Mouse (Mus musculus) embryonic facial prominence, embryonic 15.5 days (tissue): ENCODE results near the gene Arhgef6. TPM values are rescaled to one million over a fixed set of nuclear protein-coding genes. Genes with fewer than 3 reads are reported as not detected.

Source experiments
- ATAC-seq: fragments of 200-750 bp; cut with Nextera tagmentation; 2 replicates; pipeline ENCODE4 v1.8.0; 2017; ENCODE audit warnings: low read depth, moderate TSS enrichment; ENCODE audit not compliant: insufficient number of reproducible peaks, low FRiP score, low TSS enrichment
- H3K27ac ChIP-seq: fragments of 300-500 bp; sonication (generic); replicated peaks from 2 replicates; pipeline ENCODE4 v1.5.1; 2015; ENCODE audit warnings: mild to moderate bottlenecking, inconsistent platforms
- H3K27me3 ChIP-seq: fragments of 300-500 bp; sonication (generic); 2 replicates; pipeline ENCODE4 v1.6.1; 2015; ENCODE audit warnings: inconsistent platforms
- H3K36me3 ChIP-seq: fragments of 300-500 bp; sonication (generic); 2 replicates; pipeline ENCODE4 v1.6.1; 2015; ENCODE audit warnings: mild to moderate bottlenecking, inconsistent platforms
- H3K4me1 ChIP-seq: fragments of 300-500 bp; sonication (generic); 2 replicates; pipeline ENCODE4 v1.6.1; 2015; ENCODE audit warnings: inconsistent platforms
- H3K4me2 ChIP-seq: fragments of 300-500 bp; sonication (generic); replicated peaks from 2 replicates; pipeline ENCODE4 v1.6.1; 2015; ENCODE audit warnings: mild to moderate bottlenecking, inconsistent platforms
- H3K4me3 ChIP-seq: fragments of 300-500 bp; sonication (generic); replicated peaks from 2 replicates; pipeline ENCODE4 v1.5.1; 2015; ENCODE audit warnings: mild to moderate bottlenecking, inconsistent platforms
- H3K9ac ChIP-seq: fragments of 300-500 bp; sonication (generic); 2 replicates; pipeline ENCODE4 v1.6.1; 2015; ENCODE audit warnings: inconsistent platforms
- H3K9me3 ChIP-seq: fragments of 300-500 bp; sonication (generic); replicated peaks from 2 replicates; pipeline ENCODE4 v1.6.1; 2016; ENCODE audit warnings: inconsistent platforms
- WGBS: fragments of 180-500 bp; shearing (Covaris S2); methylation state at CpG from one replicate; pipeline ENCODE4 v1.1.7; 2015; 5-methylcytosine and 5-hydroxymethylcytosine counted together
- polyA plus RNA-seq: library from polyadenylated mRNA; unstranded; fragments of >200 nt; fragmentation: Nextera tagmentation; extraction: Ambion mirVana; gene quantifications from 2 replicates; pipeline ENCODE4 v1.2.1, GENCODE M21; 2015

Gene Arhgef6
- polyA plus RNA-seq, 1 experiment from 2014 or later: 16.2 TPM

GRCm38 (mm10) chrX:57233596-57233995 is 104.9 kb downstream of the Arhgef6 start:
- Histone ChIP-seq H3K4me2 (no peak overlapping the region), H3K27me3 (no peaks in the 10 kb centered on the region), H3K4me3 (no peak overlapping the region), H3K36me3 (no peaks in the 10 kb centered on the region), H3K9ac (no peak overlapping the region), H3K4me1 (no peaks in the 10 kb centered on the region), H3K27ac (no peak overlapping the region), H3K9me3 (no peaks in the 10 kb centered on the region)
- 60% methylated on average over 2 of the region's 2 CpGs for WGBS
- no peak for ATAC-seq

DNA sequence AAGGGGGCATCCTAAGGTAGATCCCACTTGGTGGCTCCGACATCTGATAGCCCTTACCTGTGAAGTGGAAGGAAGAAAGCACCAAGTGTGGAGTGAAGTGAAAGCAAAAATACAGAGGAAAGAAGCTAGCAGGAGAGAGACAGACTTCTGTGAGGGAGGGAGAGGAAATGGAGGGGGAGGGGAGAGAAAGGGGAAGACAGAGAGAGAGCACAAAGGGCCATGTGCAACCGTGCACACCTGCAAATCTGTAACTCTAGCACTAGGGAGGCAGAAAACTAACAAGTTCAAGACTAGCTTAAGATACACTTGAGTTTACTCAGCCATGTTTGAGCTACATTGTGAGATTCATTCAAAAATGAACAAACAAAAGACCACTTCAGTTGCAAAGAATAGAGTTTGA is 110.4 kb downstream of the Arhgef6 start:
- Histone ChIP-seq H3K27me3 (no peaks in the 10 kb centered on the region), H3K4me1 (no peaks in the 10 kb centered on the region), H3K27ac (no peak overlapping the region), H3K9me3 (no peaks in the 10 kb centered on the region), H3K4me2 (no peak overlapping the region), H3K4me3 (no peak overlapping the region), H3K9ac (no peak overlapping the region), H3K36me3 (no peaks in the 10 kb centered on the region)
- WGBS: 56% methylated on average over 2 of the region's 2 CpGs
- no peak for ATAC-seq

DNA sequence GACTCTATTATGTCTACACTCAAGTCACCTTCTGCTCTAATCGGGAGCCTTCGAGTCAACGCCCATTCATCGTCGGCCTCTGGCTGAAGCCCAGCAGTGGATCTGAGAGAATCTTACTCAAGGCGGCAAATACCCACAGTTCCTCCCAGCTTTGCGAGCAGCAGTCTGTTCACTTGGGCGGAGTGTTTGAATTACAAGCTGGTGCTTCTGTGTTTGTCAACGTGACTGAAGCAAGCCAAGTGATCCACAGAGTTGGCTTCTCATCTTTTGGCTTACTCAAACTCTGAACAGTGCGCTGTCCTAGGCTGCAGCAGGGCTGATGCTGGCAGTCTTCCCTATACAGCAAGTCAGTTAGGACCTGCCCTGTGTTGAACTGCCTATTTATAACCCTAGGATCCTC is 115.2 kb downstream of the Arhgef6 start:
- Histone ChIP-seq H3K4me1 (no peaks in the 10 kb centered on the region), H3K9me3 (no peaks in the 10 kb centered on the region), H3K4me3 (no peak overlapping the region), H3K27ac (no peak overlapping the region), H3K27me3 (no peaks in the 10 kb centered on the region), H3K36me3 (no peaks in the 10 kb centered on the region), H3K9ac (no peak overlapping the region), H3K4me2 (no peak overlapping the region)
- no peak for ATAC-seq
- 74% methylated on average over 10 of the region's 10 CpGs for WGBS

GRCm38 (mm10) chrX:57221881-57222280 is 116.6 kb downstream of the Arhgef6 start:
- H3K4me1 ChIP-seq: no peaks in the 10 kb centered on the region
- H3K27ac ChIP-seq: no peak overlapping the region
- H3K4me3 ChIP-seq: no peak overlapping the region
- no peaks in the 10 kb centered on the region for H3K36me3 ChIP-seq
- no peaks in the 10 kb centered on the region for H3K27me3 ChIP-seq
- H3K4me2 ChIP-seq: no peak overlapping the region
- ATAC-seq: no peak
- no peaks in the 10 kb centered on the region for H3K9me3 ChIP-seq
- 83% methylated on average over 3 of the region's 3 CpGs for WGBS
- no peak overlapping the region for H3K9ac ChIP-seq

GRCm38 (mm10) chrX:57219563-57219962 is 119.0 kb downstream of the Arhgef6 start:
- H3K4me1 ChIP-seq: no peaks in the 10 kb centered on the region
- H3K4me2 ChIP-seq: no peak overlapping the region
- no peaks in the 10 kb centered on the region for H3K9me3 ChIP-seq
- H3K36me3 ChIP-seq: no peaks in the 10 kb centered on the region
- no peak overlapping the region for H3K27ac ChIP-seq
- H3K27me3 ChIP-seq: no peaks in the 10 kb centered on the region
- no peak for ATAC-seq
- no peak overlapping the region for H3K9ac ChIP-seq
- no peak overlapping the region for H3K4me3 ChIP-seq
- WGBS: 92% methylated on average over 5 of the region's 5 CpGs

GRCm38 (mm10) chrX:57216271-57216670 is 122.3 kb downstream of the Arhgef6 start:
- no peak overlapping the region for H3K4me2 ChIP-seq
- WGBS: 75% methylated on average over 5 of the region's 5 CpGs

GRCm38 (mm10) chrX:57215495-57215894 is 123.0 kb downstream of the Arhgef6 start:
- Histone ChIP-seq H3K27ac (no peak overlapping the region), H3K4me3 (no peak overlapping the region), H3K36me3 (no peaks in the 10 kb centered on the region), H3K9ac (no peak overlapping the region), H3K4me2 (no peak overlapping the region), H3K9me3 (no peaks in the 10 kb centered on the region), H3K4me1 (no peaks in the 10 kb centered on the region), H3K27me3 (no peaks in the 10 kb centered on the region; the same call in 1 of the 2 replicates)
- ATAC-seq: no peak
- 82% methylated on average over 4 of the region's 4 CpGs for WGBS

More at GRCm38 (mm10) chrX:57216271-57216670, 122.3 kb downstream of the Arhgef6 start:
- Histone ChIP-seq H3K4me3 (no peak overlapping the region), H3K9ac (no peak overlapping the region), H3K36me3 (no peaks in the 10 kb centered on the region), H3K4me1 (no peaks in the 10 kb centered on the region), H3K27ac (no peak overlapping the region), H3K9me3 (no peaks in the 10 kb centered on the region), H3K27me3 (no peaks in the 10 kb centered on the region; the same call in 1 of the 2 replicates)
- no peak for ATAC-seq

DNA sequence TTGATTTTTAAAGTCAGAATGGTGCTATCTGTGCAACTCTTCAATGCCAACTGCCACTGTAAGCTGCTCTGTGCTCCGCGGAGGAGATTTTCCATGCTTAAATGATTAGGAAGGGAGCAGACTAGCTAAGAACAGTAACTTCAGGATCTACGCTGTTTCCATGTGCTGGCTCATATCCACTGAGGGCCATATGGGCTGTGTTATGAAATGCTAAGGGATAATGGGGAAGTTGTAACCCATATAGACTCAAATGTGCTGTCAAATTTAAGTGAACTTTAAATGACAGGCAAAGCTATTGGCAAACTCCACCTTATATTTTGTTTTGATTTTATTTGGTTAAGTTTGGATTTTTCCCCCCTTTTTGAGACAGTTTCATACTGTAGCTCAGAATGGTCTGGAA is 125.7 kb downstream of the Arhgef6 start:
- H3K9me3 ChIP-seq: no peaks in the 10 kb centered on the region
- no peaks in the 10 kb centered on the region for H3K4me1 ChIP-seq
- ATAC-seq: no peak
- no peak overlapping the region for H3K4me3 ChIP-seq
- no peak overlapping the region for H3K9ac ChIP-seq
- H3K27me3 ChIP-seq: no peaks in the 10 kb centered on the region; the same call in 1 of the 2 replicates
- H3K36me3 ChIP-seq: no peaks in the 10 kb centered on the region
- H3K27ac ChIP-seq: no peak overlapping the region
- WGBS: 55% methylated on average over 3 of the region's 3 CpGs
- H3K4me2 ChIP-seq: no peak overlapping the region

DNA sequence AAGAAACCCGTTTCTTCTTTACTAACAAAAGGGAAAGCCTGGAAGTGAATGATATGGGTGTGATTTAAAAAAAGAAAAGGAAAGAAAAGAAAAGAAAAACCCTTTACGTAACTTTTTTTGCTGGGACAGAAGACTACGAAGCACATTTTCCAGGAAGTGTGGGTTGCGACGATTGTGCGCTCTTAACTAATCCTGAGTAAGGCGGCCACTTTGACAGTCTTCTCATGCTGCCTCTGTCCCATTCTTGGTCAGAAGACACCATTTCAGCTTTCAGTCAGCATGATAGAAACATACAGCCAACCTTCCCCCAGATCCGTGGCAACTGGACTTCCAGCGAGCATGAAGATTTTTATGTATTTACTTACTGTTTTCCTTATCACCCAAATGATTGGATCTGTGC is 126.7 kb downstream of the Arhgef6 start, which contains the start of gene Cd40lg:
Gene Cd40lg (plus strand): TSS at position 268 of the 400 bp plus-strand sequence.
- H3K4me3 ChIP-seq: no peak within 1 kb of the TSS
- no peaks in the 10 kb centered on the region for H3K4me1 ChIP-seq
- WGBS: 85% methylated on average over 9 of the region's 9 CpGs
- no peaks in the 10 kb centered on the region; the same call in 1 of the 2 replicates for H3K27me3 ChIP-seq
- no peak within 1 kb of the TSS for H3K27ac ChIP-seq
- H3K9ac ChIP-seq: no peak within 1 kb of the TSS
- H3K9me3 ChIP-seq: no peaks in the 10 kb centered on the region
- no peak within 1 kb of the TSS for H3K4me2 ChIP-seq
- ATAC-seq: no peak
- H3K36me3 ChIP-seq: no peaks in the 10 kb centered on the region

DNA sequence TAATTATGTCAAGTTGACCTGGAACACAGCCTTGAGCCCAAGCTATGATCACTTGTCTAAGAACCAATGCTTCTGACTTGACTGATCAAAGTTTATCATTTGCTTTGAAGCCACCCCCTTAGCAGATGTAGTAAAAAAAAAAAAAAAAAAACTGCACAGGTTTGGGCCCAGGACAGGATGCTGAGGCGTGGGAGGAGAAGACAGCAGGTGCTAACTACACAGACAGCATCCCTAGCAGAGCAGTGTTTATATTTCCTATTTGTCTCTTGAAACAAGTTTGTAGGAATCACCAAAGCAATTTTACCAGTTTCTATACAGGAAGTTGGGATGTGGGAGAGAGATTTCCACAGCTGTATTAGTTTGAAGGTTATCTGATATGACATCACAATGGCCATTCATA is 127.9 kb downstream of the Arhgef6 start:
- WGBS: 82% methylated on average over 1 of the region's 1 CpGs
- Histone ChIP-seq H3K36me3 (no peaks in the 10 kb centered on the region), H3K27me3 (no peaks in the 10 kb centered on the region; the same call in 1 of the 2 replicates), H3K4me1 (no peaks in the 10 kb centered on the region), H3K27ac (no peak overlapping the region), H3K9ac (no peak overlapping the region), H3K4me2 (no peak overlapping the region), H3K4me3 (no peak overlapping the region), H3K9me3 (no peaks in the 10 kb centered on the region)
- ATAC-seq: no peak

GRCm38 (mm10) chrX:57200397-57200796 is 138.1 kb downstream of the Arhgef6 start:
- Histone ChIP-seq H3K9ac (no peak overlapping the region), H3K27me3 (no peaks in the 10 kb centered on the region), H3K4me1 (no peaks in the 10 kb centered on the region), H3K27ac (no peak overlapping the region), H3K4me2 (no peak overlapping the region), H3K36me3 (no peaks in the 10 kb centered on the region), H3K9me3 (no peaks in the 10 kb centered on the region), H3K4me3 (no peak overlapping the region)
- ATAC-seq: no peak
- WGBS: 62% methylated on average over 2 of the region's 2 CpGs

DNA sequence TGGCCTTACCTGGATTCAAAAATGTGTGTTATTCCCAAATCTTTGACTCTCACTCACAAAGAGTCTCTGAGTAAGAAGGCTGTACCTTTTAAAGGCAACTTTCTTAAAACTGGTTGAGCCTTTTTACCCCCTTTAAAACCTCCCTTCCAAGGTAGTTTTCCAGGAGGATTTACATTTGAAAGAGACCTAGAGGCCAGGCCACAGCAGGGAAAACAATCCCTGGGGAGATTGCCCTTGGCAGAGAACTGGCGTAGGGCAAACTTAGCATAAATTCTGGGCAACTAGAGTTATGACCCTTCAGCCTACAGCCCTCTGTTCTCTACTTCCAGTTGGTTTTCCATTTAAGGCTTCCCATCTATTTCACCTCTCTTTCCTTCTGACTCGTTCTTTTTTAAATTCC is 140.5 kb downstream of the Arhgef6 start:
- no peaks in the 10 kb centered on the region for H3K36me3 ChIP-seq
- H3K9me3 ChIP-seq: no peaks in the 10 kb centered on the region
- H3K27me3 ChIP-seq: no peaks in the 10 kb centered on the region
- no peak for ATAC-seq
- H3K4me2 ChIP-seq: no peak overlapping the region
- no peak overlapping the region for H3K4me3 ChIP-seq
- 32% methylated on average over 2 of the region's 2 CpGs for WGBS
- H3K9ac ChIP-seq: no peak overlapping the region
- H3K4me1 ChIP-seq: no peaks in the 10 kb centered on the region
- H3K27ac ChIP-seq: no peak overlapping the region
